Mouse (Mus musculus) layer of hippocampus, adult 9-10 months (tissue): ENCODE measurements around the gene Spag9.

Experiments
- DNase-seq: peaks from one replicate; pipeline ENCODE4 v3.0.0; 2022; ENCODE audit warnings: low spot score

The Spag9 gene

GRCm38 (mm10) chr11:93995720-93996305, at the start of gene Spag9:
Gene Spag9 (plus strand): TSS chr11:93996091.
- peak; percentile 67 for DNase-seq

- DNase-seq, result no peak
These were observed 46.9 kb upstream of the Spag9 start for GRCm38 (mm10) chr11:93948887-93949567.

GRCm38 (mm10) chr11:93950045-93950444, 45.8 kb upstream of the Spag9 start:
- DNase-seq, result no peak

GRCm38 (mm10) chr11:93952376-93952775, 43.5 kb upstream of the Spag9 start:
- no peak for DNase-seq

GRCm38 (mm10) chr11:93954738-93955255, 41.1 kb upstream of the Spag9 start:
- DNase-seq, result no peak

GRCm38 (mm10) chr11:93955256-93956150, 40.4 kb upstream of the Spag9 start:
- peak; percentile 66 for DNase-seq

GRCm38 (mm10) chr11:93956159-93956558, 39.7 kb upstream of the Spag9 start, which contains the start of gene Nme2:
Gene Nme2 (minus strand): TSS chr11:93956259.
- no peak for DNase-seq

- no peak for DNase-seq
These were observed 38.8 kb upstream of the Spag9 start for GRCm38 (mm10) chr11:93957031-93957555.

- no peak for DNase-seq
These were observed 38.1 kb upstream of the Spag9 start for GRCm38 (mm10) chr11:93957746-93958145.

- DNase-seq, result no peak
These were observed 34.4 kb upstream of the Spag9 start for GRCm38 (mm10) chr11:93961482-93961881.

- no peak for DNase-seq
These were observed 32.9 kb upstream of the Spag9 start for GRCm38 (mm10) chr11:93963013-93963412.

GRCm38 (mm10) chr11:93965391-93965790, 30.5 kb upstream of the Spag9 start:
- no peak for DNase-seq

- DNase-seq, result no peak
These were observed 28.5 kb upstream of the Spag9 start for GRCm38 (mm10) chr11:93967381-93967780.

GRCm38 (mm10) chr11:93968005-93968847, 27.7 kb upstream of the Spag9 start, which contains the start of the genes Gm20390 and Nme1:
Gene Gm20390 (minus strand): TSS chr11:93968293.
Gene Nme1 (minus strand): TSS chr11:93968521.
- peak; percentile 99 for DNase-seq

GRCm38 (mm10) chr11:93968848-93969128, 27.1 kb upstream of the Spag9 start:
- DNase-seq, result no peak

- DNase-seq, result no peak
These were observed 26.7 kb upstream of the Spag9 start for GRCm38 (mm10) chr11:93969171-93969570.

- DNase-seq, result no peak
These were observed 26.1 kb upstream of the Spag9 start for GRCm38 (mm10) chr11:93969799-93970198.

GRCm38 (mm10) chr11:93972951-93973350, 22.9 kb upstream of the Spag9 start:
- no peak for DNase-seq

GRCm38 (mm10) chr11:93979502-93980049, 16.3 kb upstream of the Spag9 start:
- DNase-seq, result no peak

- no peak for DNase-seq
These were observed 11.3 kb upstream of the Spag9 start for GRCm38 (mm10) chr11:93984619-93985018.

- DNase-seq, result no peak
These were observed 10.6 kb upstream of the Spag9 start for GRCm38 (mm10) chr11:93985265-93985664.
